In genomic region chr11:43411413-43411812, GRCm38 (mm10) we compare ENCODE assay signal across 8 mouse cellular contexts. TPM values are rescaled to one million over a fixed set of nuclear protein-coding genes. Genes with fewer than 3 reads are reported as not detected.
A peak's percentile ranks its signal among the peaks of the same experiment; 100 is the strongest.
DNase-seq lines count a peak whose midpoint lies in the region; ATAC-seq and TF ChIP-seq lines count a peak whose summit lies in the region.

No protein-coding gene starts in this region.

- no peak overlapping the region for H3K27ac ChIP-seq in kidney, embryonic 14.5 days (ENCODE audit: low read depth, low read length)
- no peak overlapping the region for H3K27ac ChIP-seq in forebrain, embryonic 14.5 days (ENCODE audit: low read depth, low read length)
- no peak overlapping the region for H3K27ac ChIP-seq in hindbrain, postnatal 0 days
- no peak overlapping the region for H3K27ac ChIP-seq in midbrain, embryonic 15.5 days

- peak; percentile 76 for DNase-seq in kidney, adult 18-20 months
- peak; percentile 73 for DNase-seq in c-Kit-positive CD71-negative TER-119-negative erythroid progenitor cells, embryonic 14.5 days (ENCODE audit: low read depth)
- DNase-seq in forebrain, embryonic 14.5 days (ENCODE audit: low spot score), result peak; percentile 61
- peak; percentile 73 for DNase-seq in hindbrain, postnatal 0 days (ENCODE audit: low spot score)
- DNase-seq in left cerebral cortex, postnatal 25 days (ENCODE audit: low spot score in 2 of 2), result peak; percentile 66 to 70
- peak; percentile 62 to 73 for DNase-seq in spleen, postnatal 14 days (ENCODE audit: low spot score in 2 of 2)

- no peaks in the 10 kb centered on the region for H3K9me3 ChIP-seq in kidney, embryonic 14.5 days (ENCODE audit: control insufficient read depth, low read length)
- H3K9me3 ChIP-seq in forebrain, embryonic 14.5 days (replicated peaks; ENCODE audit: control insufficient read depth, low read length), result no peaks in the 10 kb centered on the region
- no peaks in the 10 kb centered on the region for H3K9me3 ChIP-seq in hindbrain, postnatal 0 days (ENCODE audit: low read length)
- H3K9me3 ChIP-seq in midbrain, embryonic 15.5 days, result no peaks in the 10 kb centered on the region

- H3K4me3 ChIP-seq in kidney, embryonic 14.5 days (ENCODE audit: low read length), result no peak overlapping the region
- H3K4me3 ChIP-seq in forebrain, embryonic 14.5 days (ENCODE audit: low read depth, low read length), result no peak overlapping the region
- H3K4me3 ChIP-seq in hindbrain, postnatal 0 days (ENCODE audit: low read length), result no peak overlapping the region
- H3K4me3 ChIP-seq in midbrain, embryonic 15.5 days, result no peak overlapping the region

- H3K27me3 ChIP-seq in kidney, embryonic 14.5 days (ENCODE audit: control insufficient read depth, insufficient read depth, low read length), result no peaks in the 10 kb centered on the region
- H3K27me3 ChIP-seq in forebrain, embryonic 14.5 days (replicated peaks; ENCODE audit: control insufficient read depth, insufficient read depth, low read length), result no peaks in the 10 kb centered on the region
- no peaks in the 10 kb centered on the region for H3K27me3 ChIP-seq in hindbrain, postnatal 0 days (ENCODE audit: insufficient read depth, low read length)
- no peaks in the 10 kb centered on the region for H3K27me3 ChIP-seq in midbrain, embryonic 15.5 days (replicated peaks)

- 6% methylated on average over 1 of the region's 1 CpGs for WGBS in kidney, embryonic 14.5 days
- WGBS in forebrain, embryonic 14.5 days, result 0% methylated on average over 1 of the region's 1 CpGs
- WGBS in hindbrain, postnatal 0 days, result 0% methylated on average over 1 of the region's 1 CpGs
- 0% methylated on average over 1 of the region's 1 CpGs for WGBS in midbrain, embryonic 15.5 days

- no peaks in the 10 kb centered on the region for H3K4me1 ChIP-seq in kidney, embryonic 14.5 days (ENCODE audit: control insufficient read depth, insufficient read depth, low read length)
- H3K4me1 ChIP-seq in forebrain, embryonic 14.5 days (ENCODE audit: control insufficient read depth, insufficient read depth, low read length), result no peaks in the 10 kb centered on the region
- no peaks in the 10 kb centered on the region for H3K4me1 ChIP-seq in hindbrain, postnatal 0 days (ENCODE audit: insufficient read depth, low read length)
- no peaks in the 10 kb centered on the region for H3K4me1 ChIP-seq in midbrain, embryonic 15.5 days

- H3K36me3 ChIP-seq in kidney, embryonic 14.5 days (ENCODE audit: control insufficient read depth, insufficient read depth, low read length), result no peaks in the 10 kb centered on the region
- no peaks in the 10 kb centered on the region for H3K36me3 ChIP-seq in forebrain, embryonic 14.5 days (ENCODE audit: control insufficient read depth, insufficient read depth, low read length)
- H3K36me3 ChIP-seq in hindbrain, postnatal 0 days (ENCODE audit: insufficient read depth, low read length), result no peaks in the 10 kb centered on the region
- H3K36me3 ChIP-seq in midbrain, embryonic 15.5 days (replicated peaks), result no peaks in the 10 kb centered on the region

- no peak overlapping the region for H3K4me2 ChIP-seq in kidney, embryonic 14.5 days (replicated peaks; ENCODE audit: low read depth, low read length)
- H3K4me2 ChIP-seq in forebrain, embryonic 14.5 days (ENCODE audit: low read length), result no peak overlapping the region
- H3K4me2 ChIP-seq in hindbrain, postnatal 0 days (ENCODE audit: low read depth, low read length), result no peak overlapping the region
- no peak overlapping the region for H3K4me2 ChIP-seq in midbrain, embryonic 15.5 days

- no peak for ATAC-seq in kidney, embryonic 14.5 days (ENCODE audit: low FRiP score, low TSS enrichment)
- ATAC-seq in forebrain, embryonic 14.5 days, result peak; percentile 29; the same call in 1 of the 2 replicates
- peak; percentile 62; the same call in 1 of the 2 replicates for ATAC-seq in hindbrain, postnatal 0 days
- peak; percentile 62 for ATAC-seq in midbrain, embryonic 15.5 days (replicated peaks)

- intact Hi-C loops in left cerebral cortex, postnatal 25 days (cut with DNase I), result loop anchor here (1.0 to 10.0 kb wide), 2 partner anchors 63 to 987 kb away; no protein-coding TSS in a partner anchor

- peak; percentile 89 for TF ChIP-seq CTCF in hindbrain, postnatal 0 days (IDR thresholded peaks at IDR 0.05; ENCODE audit: low read depth)

- no peak overlapping the region for H3K9ac ChIP-seq in kidney, embryonic 14.5 days (ENCODE audit: low read depth, low read length)
- H3K9ac ChIP-seq in forebrain, embryonic 14.5 days (ENCODE audit: low read length), result no peak overlapping the region
- no peak overlapping the region for H3K9ac ChIP-seq in hindbrain, postnatal 0 days (replicated peaks; ENCODE audit: low read length)
- no peak overlapping the region for H3K9ac ChIP-seq in midbrain, embryonic 15.5 days

RNA-seq across cellular contexts. Expression of gene Pttg1, which starts 14.6 kb away (rescaled TPM):
- 105 and 129 TPM in 2 replicates for polyA plus RNA-seq in kidney, embryonic 14.5 days (2014; fragmentation: Nextera tagmentation; extraction: Ambion mirVana)
- polyA plus RNA-seq in forebrain, embryonic 14.5 days (2014; fragmentation: Nextera tagmentation; extraction: Ambion mirVana), result 34.9 and 44.3 TPM in 2 replicates
- total RNA-seq in hindbrain, postnatal 0 days (2014; rRNA removed), result 21.6 and 23.6 TPM in 2 replicates
- 80.5 and 86.8 TPM in 2 replicates for polyA plus RNA-seq in hindbrain, postnatal 0 days (2015; fragmentation: Nextera tagmentation; extraction: Ambion mirVana)
- total RNA-seq in left cerebral cortex, postnatal 25 days (2021), result 10 to 100 TPM; 25.5 to 27.4 TPM
- 37.4 and 43.8 TPM in 2 replicates for polyA plus RNA-seq in midbrain, embryonic 15.5 days (2015; fragmentation: Nextera tagmentation; extraction: Ambion mirVana)

RNA-seq across cellular contexts. Expression of gene Slu7, which starts 22.1 kb away (rescaled TPM):
- polyA plus RNA-seq in kidney, embryonic 14.5 days (2014; fragmentation: Nextera tagmentation; extraction: Ambion mirVana), result 58.2 and 65.2 TPM in 2 replicates
- polyA plus RNA-seq in forebrain, embryonic 14.5 days (2014; fragmentation: Nextera tagmentation; extraction: Ambion mirVana), result 70.5 and 76.7 TPM in 2 replicates
- total RNA-seq in hindbrain, postnatal 0 days (2014; rRNA removed), result 15.9 and 31.5 TPM in 2 replicates
- polyA plus RNA-seq in hindbrain, postnatal 0 days (2015; fragmentation: Nextera tagmentation; extraction: Ambion mirVana), result 54.9 and 55.5 TPM in 2 replicates
- 10 to 100 TPM; 54.8 to 55.7 TPM for total RNA-seq in left cerebral cortex, postnatal 25 days (2021)
- 65.3 and 66.8 TPM in 2 replicates for polyA plus RNA-seq in midbrain, embryonic 15.5 days (2015; fragmentation: Nextera tagmentation; extraction: Ambion mirVana)
